Mouse (Mus musculus) bone marrow macrophage, adult 2 months (primary cell): ENCODE measurements around the gene Togaram2. TPM values are rescaled to one million over a fixed set of nuclear protein-coding genes. Genes with fewer than 3 reads are reported as not detected.

Source experiments
- H3K27ac ChIP-seq: 2 replicates; pipeline ENCODE4 v1.5.1; 2012; ENCODE audit warnings: low read depth, low read length; ENCODE audit not compliant: insufficient read depth
- H3K4me1 ChIP-seq: 2 replicates; pipeline ENCODE4 v1.6.1; 2012; ENCODE audit warnings: low read length; ENCODE audit not compliant: control insufficient read depth, insufficient read depth
- H3K4me3 ChIP-seq: 2 replicates; pipeline ENCODE4 v1.5.1; 2012; ENCODE audit warnings: mild to moderate bottlenecking, low read length, moderate library complexity; ENCODE audit not compliant: insufficient read depth
- CTCF ChIP-seq: IDR thresholded peaks from 2 replicates; pipeline ENCODE4 v1.5.1; 2012; ENCODE audit warnings: low read depth, mild to moderate bottlenecking, low read length, moderate library complexity
- POLR2A ChIP-seq: IDR thresholded peaks from 2 replicates; pipeline ENCODE4 v1.6.1; 2012; ENCODE audit warnings: mild to moderate bottlenecking, low read depth, low read length, borderline replicate concordance
- polyA plus RNA-seq: library from polyadenylated mRNA; stranded (reverse); fragments of >200 nt; gene quantifications from 2 replicates; pipeline ENCODE4 v1.2.4, GENCODE M21; 2012; ENCODE audit not compliant: missing spikeins, insufficient read depth, insufficient read length

Gene Togaram2
- polyA plus RNA-seq, 1 experiment: not detected

- no peak overlapping the region for H3K27ac ChIP-seq
- TF ChIP-seq CTCF (no peak), POLR2A (no peak)
Measured at GRCm38 (mm10) chr17:71652934-71653333, 20.1 kb upstream of the Togaram2 start.

GRCm38 (mm10) chr17:71657521-71657920, 15.5 kb upstream of the Togaram2 start:
- H3K4me3 ChIP-seq: no peak overlapping the region
- H3K27ac ChIP-seq: no peak overlapping the region
- H3K4me1 ChIP-seq: no peaks in the 10 kb centered on the region
- TF ChIP-seq CTCF: no peak
- no peak for TF ChIP-seq POLR2A

More at GRCm38 (mm10) chr17:71652934-71653333, 20.1 kb upstream of the Togaram2 start:
- H3K4me3 ChIP-seq: no peak overlapping the region
- no peaks in the 10 kb centered on the region for H3K4me1 ChIP-seq

GRCm38 (mm10) chr17:71658666-71659065, 14.4 kb upstream of the Togaram2 start:
- no peak for TF ChIP-seq POLR2A
- no peak for TF ChIP-seq CTCF
- Histone ChIP-seq H3K4me3 (no peak overlapping the region), H3K4me1 (no peaks in the 10 kb centered on the region), H3K27ac (no peak overlapping the region)

- H3K27ac ChIP-seq: no peak overlapping the region
- H3K4me3 ChIP-seq: no peak overlapping the region
- H3K4me1 ChIP-seq: peaks cover 3% of the 10 kb centered on the region; the same call in 1 of the 2 replicates
- TF ChIP-seq CTCF (no peak), POLR2A (no peak)
Measured at GRCm38 (mm10) chr17:71660390-71660789, 12.7 kb upstream of the Togaram2 start.

- TF ChIP-seq CTCF: peak; percentile 68
- no peak for TF ChIP-seq POLR2A
- peak overlapping the region; percentile 50 for H3K4me3 ChIP-seq
- H3K4me1 ChIP-seq: peaks cover 3% of the 10 kb centered on the region; the same call in 1 of the 2 replicates
- H3K27ac ChIP-seq: no peak overlapping the region
Measured at GRCm38 (mm10) chr17:71662751-71663250, 10.3 kb upstream of the Togaram2 start.

- H3K4me1 ChIP-seq: peaks cover 3% of the 10 kb centered on the region; the same call in 1 of the 2 replicates
- TF ChIP-seq POLR2A: no peak
- no peak for TF ChIP-seq CTCF
- no peak overlapping the region for H3K4me3 ChIP-seq
- no peak overlapping the region for H3K27ac ChIP-seq
Measured at GRCm38 (mm10) chr17:71663491-71663890, 9.6 kb upstream of the Togaram2 start.

- H3K4me3 ChIP-seq: no peak overlapping the region
- H3K4me1 ChIP-seq: peaks cover 3% of the 10 kb centered on the region; the same call in 1 of the 2 replicates
- no peak for TF ChIP-seq CTCF
- TF ChIP-seq POLR2A: no peak
- H3K27ac ChIP-seq: no peak overlapping the region
Measured at GRCm38 (mm10) chr17:71664172-71664571, 8.9 kb upstream of the Togaram2 start.

GRCm38 (mm10) chr17:71665201-71665600, 7.9 kb upstream of the Togaram2 start:
- TF ChIP-seq POLR2A (no peak), CTCF (no peak)
- H3K4me3 ChIP-seq: no peak overlapping the region

GRCm38 (mm10) chr17:71669511-71669910, 3.5 kb upstream of the Togaram2 start:
- H3K4me1 ChIP-seq: peaks cover 7% of the 10 kb centered on the region
- no peak overlapping the region for H3K4me3 ChIP-seq
- TF ChIP-seq CTCF: peak; percentile 58; the same call in 1 of the 2 replicates
- TF ChIP-seq POLR2A: no peak
- no peak overlapping the region for H3K27ac ChIP-seq

More at GRCm38 (mm10) chr17:71665201-71665600, 7.9 kb upstream of the Togaram2 start:
- peaks cover 9% of the 10 kb centered on the region for H3K4me1 ChIP-seq
- H3K27ac ChIP-seq: no peak overlapping the region

GRCm38 (mm10) chr17:71671840-71672546, 1.1 kb upstream of the Togaram2 start:
- Histone ChIP-seq H3K4me1 (peaks cover 7% of the 10 kb centered on the region), H3K27ac (no peak overlapping the region), H3K4me3 (no peak overlapping the region)
- peak; percentile 79 for TF ChIP-seq CTCF
- TF ChIP-seq POLR2A: no peak
